Mouse (Mus musculus) liver, embryonic 14.5 days (tissue): Measurements from ENCODE around the gene Svop.

Experiments used
- CTCF ChIP-seq: IDR thresholded peaks from 2 replicates; pipeline ENCODE4 v1.5.1; 2016; ENCODE audit warnings: antibody characterized with exemption, low read depth, control low read depth
- EP300 ChIP-seq: IDR thresholded peaks from 2 replicates; pipeline ENCODE4 v1.6.1; 2016; ENCODE audit warnings: antibody characterized with exemption, low read depth

- TF ChIP-seq CTCF (no peak), EP300 (no peak)
Observed at GRCm38 (mm10) chr5:114043800-114044199, 47.6 kb downstream of the Svop start.
